Mouse (Mus musculus): Measurements from ENCODE around the gene Zfyve28. TPM values are rescaled to one million over a fixed set of nuclear protein-coding genes. Genes with fewer than 3 reads are reported as not detected.

Gene Zfyve28
- total and polyA plus RNA-seq, 3 experiments = 0.65 to 1.3 (median 0.75) TPM

DNA sequence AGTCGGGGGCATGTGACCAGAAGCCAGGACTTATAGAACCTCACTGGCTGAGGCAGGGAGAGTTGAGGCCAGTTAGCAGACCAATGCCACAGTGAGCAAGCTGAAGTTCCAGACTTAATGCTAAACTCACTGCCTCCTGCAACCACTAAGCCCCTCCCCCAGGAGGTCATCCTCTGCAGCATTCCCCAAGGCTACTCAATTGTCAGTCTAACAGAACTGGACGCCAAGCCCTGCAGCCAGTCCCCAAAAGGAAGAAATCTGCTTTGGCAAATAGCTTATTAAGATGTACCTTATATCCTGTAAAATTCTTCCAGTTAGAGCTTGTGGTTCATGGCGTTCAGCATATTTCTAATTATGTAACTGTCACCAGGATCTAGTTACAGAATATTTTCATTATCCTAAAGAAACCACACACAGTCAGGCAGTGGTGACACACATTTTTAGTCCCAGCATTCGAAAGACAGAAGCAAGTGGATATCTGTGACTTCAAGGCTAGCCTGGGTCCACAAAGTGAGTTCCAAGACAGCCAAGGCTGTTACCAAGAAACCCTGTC lies 35.2 kb downstream of the Zfyve28 start:
- H3K27me3 ChIP-seq (ENCODE audit: control insufficient read depth, insufficient read depth, low read length) = no peaks in the 10 kb centered on the region
- TF ChIP-seq CTCF (IDR thresholded peaks at IDR 0.05) (no peak), POLR2A (IDR thresholded peaks at IDR 0.05; ENCODE audit: insufficient read depth, low read depth, low read length) (no peak), EP300 (IDR thresholded peaks at IDR 0.05; ENCODE audit: insufficient read depth, low read depth, low read length) (no peak)
- H3K9ac ChIP-seq (ENCODE audit: low read depth, low read length) = no peak overlapping the region
- intact Hi-C loops (cut with DNase I) = no loop called here
- H3K27ac ChIP-seq = no peak overlapping the region
- no peak for DNase-seq
- peaks cover 2% of the 10 kb centered on the region; the same call in 1 of the 2 replicates for H3K4me1 ChIP-seq (ENCODE audit: control insufficient read depth, insufficient read depth, low read length)
- no peak overlapping the region for H3K4me3 ChIP-seq
- H3K36me3 ChIP-seq (ENCODE audit: control insufficient read depth, insufficient read depth, low read length) = no peaks in the 10 kb centered on the region
- H3K79me2 ChIP-seq (replicated peaks; ENCODE audit: control insufficient read depth, insufficient read depth, low read length) = no peaks in the 10 kb centered on the region
- 69% methylated on average over 4 of the region's 4 CpGs for whole genome bisulfite sequencing

DNA sequence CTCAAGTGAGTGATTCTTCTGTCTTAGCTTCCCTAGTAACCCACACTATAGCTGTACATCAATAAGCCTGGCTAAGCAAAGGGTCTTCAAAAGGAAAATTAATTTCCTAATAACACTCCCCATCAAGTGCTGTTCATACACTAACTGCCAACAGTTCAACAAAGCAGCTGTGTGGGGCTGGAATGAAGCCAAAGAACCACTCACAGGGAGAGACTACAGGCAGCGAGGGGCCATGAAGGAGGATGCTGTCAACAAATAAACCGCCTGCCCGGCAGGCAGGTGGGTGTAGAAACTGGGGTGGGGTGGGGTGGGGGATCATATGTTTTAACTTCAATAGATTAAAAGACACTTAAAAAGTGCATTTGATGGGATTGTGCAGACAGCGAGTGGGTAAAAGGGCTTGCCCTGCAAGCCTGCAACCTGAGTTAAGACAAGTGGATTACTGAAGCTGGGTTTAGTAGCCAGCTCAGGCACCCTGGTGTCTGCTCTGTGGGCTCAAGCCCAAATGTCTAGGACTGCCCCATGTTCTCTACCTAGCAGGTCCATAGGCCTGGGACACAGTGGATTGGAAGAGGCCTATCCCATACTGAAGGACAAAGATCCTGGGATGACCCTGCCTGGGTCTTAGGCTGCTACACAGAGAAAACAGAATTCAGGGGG lies 35.8 kb downstream of the Zfyve28 start:
- intact Hi-C loops (cut with DNase I) = no loop called here
- no peak for DNase-seq
- Histone ChIP-seq H3K4me1 (ENCODE audit: control insufficient read depth, insufficient read depth, low read length) (peaks cover 2% of the 10 kb centered on the region; the same call in 1 of the 2 replicates), H3K4me3 (no peak overlapping the region), H3K27ac (no peak overlapping the region), H3K79me2 (replicated peaks; ENCODE audit: control insufficient read depth, insufficient read depth, low read length) (no peaks in the 10 kb centered on the region), H3K9ac (ENCODE audit: low read depth, low read length) (no peak overlapping the region), H3K27me3 (ENCODE audit: control insufficient read depth, insufficient read depth, low read length) (no peaks in the 10 kb centered on the region), H3K36me3 (ENCODE audit: control insufficient read depth, insufficient read depth, low read length) (no peaks in the 10 kb centered on the region)
- 45% methylated on average over 4 of the region's 4 CpGs for WGBS
- TF ChIP-seq EP300 (IDR thresholded peaks at IDR 0.05; ENCODE audit: insufficient read depth, low read depth, low read length) = no peak
- no peak for TF ChIP-seq POLR2A (IDR thresholded peaks at IDR 0.05; ENCODE audit: insufficient read depth, low read depth, low read length)
- TF ChIP-seq CTCF (IDR thresholded peaks at IDR 0.05) = no peak

DNA sequence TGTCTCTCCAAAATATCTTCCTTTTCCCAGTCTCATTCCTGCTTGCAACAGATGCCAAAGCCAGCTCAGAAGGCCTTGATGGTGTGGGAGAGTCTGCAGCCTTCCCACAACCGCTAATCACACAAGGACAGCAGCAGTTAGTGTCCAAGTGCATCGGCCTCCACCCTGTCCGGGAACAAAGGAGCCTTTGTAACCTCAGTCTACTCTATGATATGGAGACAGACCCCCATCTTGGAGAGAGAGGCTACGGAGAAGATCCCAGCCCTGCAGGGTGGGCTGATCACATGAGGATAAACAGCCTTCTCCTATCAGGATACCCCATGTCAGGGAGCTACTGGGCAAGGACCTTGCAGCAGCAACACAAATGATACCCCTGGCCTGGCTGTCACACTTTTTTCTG lies 36.5 kb downstream of the Zfyve28 start:
- 60% methylated on average over 4 of the region's 4 CpGs for WGBS
- H3K36me3 ChIP-seq (ENCODE audit: control insufficient read depth, insufficient read depth, low read length) = no peaks in the 10 kb centered on the region
- intact Hi-C loops (cut with DNase I) = no loop called here
- H3K27ac ChIP-seq = no peak overlapping the region
- H3K79me2 ChIP-seq (replicated peaks; ENCODE audit: control insufficient read depth, insufficient read depth, low read length) = no peaks in the 10 kb centered on the region
- no peak overlapping the region for H3K4me3 ChIP-seq
- DNase-seq = no peak
- H3K4me1 ChIP-seq (ENCODE audit: control insufficient read depth, insufficient read depth, low read length) = peaks cover 2% of the 10 kb centered on the region; the same call in 1 of the 2 replicates
- H3K27me3 ChIP-seq (ENCODE audit: control insufficient read depth, insufficient read depth, low read length) = no peaks in the 10 kb centered on the region
- TF ChIP-seq EP300 (IDR thresholded peaks at IDR 0.05; ENCODE audit: insufficient read depth, low read depth, low read length) (no peak), POLR2A (IDR thresholded peaks at IDR 0.05; ENCODE audit: insufficient read depth, low read depth, low read length) (no peak), CTCF (IDR thresholded peaks at IDR 0.05) (no peak)
- no peak overlapping the region for H3K9ac ChIP-seq (ENCODE audit: low read depth, low read length)

DNA sequence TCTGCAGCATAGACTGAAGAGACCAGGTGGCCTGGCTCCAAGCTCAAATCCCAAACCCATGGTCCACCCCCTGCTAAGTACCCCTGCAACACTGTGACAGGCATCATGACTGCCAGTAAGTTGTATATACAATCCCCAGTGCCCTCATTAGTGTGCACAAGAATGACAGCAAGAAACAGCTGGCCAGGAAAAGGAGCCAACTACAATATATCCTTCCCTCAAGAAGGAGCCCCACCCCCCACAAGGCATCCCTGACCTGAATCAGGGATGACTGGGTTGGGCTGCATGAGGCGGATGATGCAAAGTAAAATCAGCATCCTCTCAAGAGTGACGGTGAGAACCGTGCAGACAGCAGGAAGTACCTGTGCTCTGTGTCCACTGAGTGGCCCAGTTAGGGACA lies 38.2 kb downstream of the Zfyve28 start:
- Histone ChIP-seq H3K27me3 (ENCODE audit: control insufficient read depth, insufficient read depth, low read length) (no peaks in the 10 kb centered on the region), H3K4me3 (no peak overlapping the region), H3K36me3 (ENCODE audit: control insufficient read depth, insufficient read depth, low read length) (no peaks in the 10 kb centered on the region), H3K4me1 (ENCODE audit: control insufficient read depth, insufficient read depth, low read length) (peaks cover 2% of the 10 kb centered on the region; the same call in 1 of the 2 replicates), H3K9ac (ENCODE audit: low read depth, low read length) (no peak overlapping the region), H3K27ac (no peak overlapping the region), H3K79me2 (replicated peaks; ENCODE audit: control insufficient read depth, insufficient read depth, low read length) (no peaks in the 10 kb centered on the region)
- no peak for TF ChIP-seq EP300 (IDR thresholded peaks at IDR 0.05; ENCODE audit: insufficient read depth, low read depth, low read length)
- no peak for TF ChIP-seq CTCF (IDR thresholded peaks at IDR 0.05)
- TF ChIP-seq POLR2A (IDR thresholded peaks at IDR 0.05; ENCODE audit: insufficient read depth, low read depth, low read length) = no peak
- intact Hi-C loops (cut with DNase I) = no loop called here
- WGBS = 60% methylated on average over 3 of the region's 3 CpGs
- DNase-seq = no peak

DNA sequence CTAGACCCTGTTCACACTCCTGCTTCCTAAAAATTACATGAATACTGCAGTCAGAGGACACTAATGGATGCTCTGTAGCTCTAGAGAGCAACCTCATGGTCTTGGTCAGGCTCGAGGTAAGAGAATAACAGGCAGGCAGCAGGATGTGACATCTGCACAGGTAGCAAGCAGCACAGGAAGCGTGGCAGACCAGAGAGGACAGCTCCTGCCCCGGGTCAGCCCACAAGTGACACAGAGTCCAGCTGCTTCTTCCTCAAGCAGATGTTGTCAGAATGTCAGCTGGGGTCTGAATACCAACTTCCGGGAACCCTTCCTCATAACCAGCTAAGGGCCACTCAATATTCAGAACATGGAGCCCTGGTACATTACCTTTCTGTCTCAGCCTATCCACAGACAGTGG lies 39.1 kb downstream of the Zfyve28 start:
- 71% methylated on average over 4 of the region's 4 CpGs for WGBS
- no peak overlapping the region for H3K27ac ChIP-seq
- intact Hi-C loops (cut with DNase I) = no loop called here
- H3K36me3 ChIP-seq (ENCODE audit: control insufficient read depth, insufficient read depth, low read length) = no peaks in the 10 kb centered on the region
- H3K4me1 ChIP-seq (ENCODE audit: control insufficient read depth, insufficient read depth, low read length) = no peaks in the 10 kb centered on the region
- H3K4me3 ChIP-seq = no peak overlapping the region
- no peak for DNase-seq
- no peaks in the 10 kb centered on the region for H3K27me3 ChIP-seq (ENCODE audit: control insufficient read depth, insufficient read depth, low read length)
- TF ChIP-seq EP300 (IDR thresholded peaks at IDR 0.05; ENCODE audit: insufficient read depth, low read depth, low read length) (no peak), POLR2A (IDR thresholded peaks at IDR 0.05; ENCODE audit: insufficient read depth, low read depth, low read length) (no peak), CTCF (IDR thresholded peaks at IDR 0.05) (no peak)
- no peaks in the 10 kb centered on the region for H3K79me2 ChIP-seq (replicated peaks; ENCODE audit: control insufficient read depth, insufficient read depth, low read length)
- H3K9ac ChIP-seq (ENCODE audit: low read depth, low read length) = no peak overlapping the region

DNA sequence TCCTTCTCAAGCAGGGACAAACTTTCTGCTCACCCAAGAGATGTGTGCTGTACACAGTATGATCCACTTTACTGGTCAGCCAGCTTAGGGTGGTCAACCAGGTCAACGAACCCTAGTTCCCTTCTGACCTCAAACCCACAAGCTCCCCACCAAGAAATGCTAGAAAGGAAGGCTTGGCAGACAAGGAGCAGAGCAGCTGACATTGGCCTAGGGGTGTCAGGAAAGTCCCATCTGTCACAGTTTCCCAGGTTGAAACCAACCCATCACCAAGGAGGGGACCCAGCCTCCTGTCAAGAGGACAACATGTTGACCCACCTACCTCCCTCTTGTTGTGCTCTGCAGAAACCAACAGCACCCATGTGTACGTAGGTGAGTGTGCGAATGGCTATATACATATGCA lies 41.8 kb downstream of the Zfyve28 start:
- intact Hi-C loops (cut with DNase I) = no loop called here
- WGBS = 97% methylated on average over 3 of the region's 3 CpGs
- TF ChIP-seq POLR2A (IDR thresholded peaks at IDR 0.05; ENCODE audit: insufficient read depth, low read depth, low read length) (no peak), EP300 (IDR thresholded peaks at IDR 0.05; ENCODE audit: insufficient read depth, low read depth, low read length) (no peak), CTCF (IDR thresholded peaks at IDR 0.05) (no peak)

More for the DNA sequence above, 41.8 kb downstream of the Zfyve28 start:
- no peak overlapping the region for H3K27ac ChIP-seq
- no peak overlapping the region for H3K4me3 ChIP-seq
- H3K79me2 ChIP-seq (replicated peaks; ENCODE audit: control insufficient read depth, insufficient read depth, low read length) = no peaks in the 10 kb centered on the region
- peaks cover 6% of the 10 kb centered on the region for H3K4me1 ChIP-seq (ENCODE audit: control insufficient read depth, insufficient read depth, low read length)
- no peaks in the 10 kb centered on the region for H3K27me3 ChIP-seq (ENCODE audit: control insufficient read depth, insufficient read depth, low read length)
- no peak for DNase-seq
- no peaks in the 10 kb centered on the region for H3K36me3 ChIP-seq (ENCODE audit: control insufficient read depth, insufficient read depth, low read length)
- no peak overlapping the region for H3K9ac ChIP-seq (ENCODE audit: low read depth, low read length)
